Comparison of ENCODE assay signal across 8 mouse cellular contexts in the genomic region with DNA sequence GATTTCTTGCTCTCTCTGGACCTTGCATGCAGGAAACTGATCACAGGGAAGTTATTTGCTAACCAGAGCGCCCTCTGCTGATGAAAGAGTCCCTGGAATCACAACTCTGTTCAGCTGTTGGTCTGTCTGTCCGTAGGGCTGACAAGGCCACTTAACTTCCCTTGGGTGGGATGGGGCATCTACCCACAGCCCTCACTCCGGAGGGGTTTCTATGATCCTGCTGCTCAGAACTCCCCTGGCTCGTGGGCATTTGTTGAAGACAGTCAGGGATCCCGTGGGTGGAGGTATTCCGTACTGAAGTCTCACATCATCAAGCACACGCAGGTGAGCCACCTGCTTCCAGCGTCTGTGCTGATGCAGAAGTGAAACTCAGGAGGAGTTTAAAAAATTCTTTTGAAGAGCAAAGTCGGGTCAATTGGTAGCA. TPM values are rescaled to one million over a fixed set of nuclear protein-coding genes. Genes with fewer than 3 reads are reported as not detected.
DNase-seq lines count a peak whose midpoint lies in the region; ATAC-seq and TF ChIP-seq lines count a peak whose summit lies in the region.

No protein-coding gene starts in this region.

- ATAC-seq in liver, embryonic 11.5 days (replicated peaks; ENCODE audit: low FRiP score): no peak
- no peak for ATAC-seq in Patski
- ATAC-seq in hindbrain, embryonic 15.5 days (ENCODE audit: low FRiP score, low read depth): 0 out of 2 replicates have a peak, but pooled peaks have one; percentile 55
- ATAC-seq in limb, embryonic 11.5 days (ENCODE audit: insufficient number of reproducible peaks, low FRiP score, low TSS enrichment, low read depth): no peak

- DNase-seq in liver: peak; percentile 46
- no peak for DNase-seq in liver, embryonic 11.5 days (ENCODE audit: low spot score)
- no peak for DNase-seq in Patski (ENCODE audit: low read depth, low spot score)
- DNase-seq in cerebellum, postnatal 36 days: peak; percentile 13 to 39
- DNase-seq in limb, embryonic 11.5 days (ENCODE audit: low spot score): peak; percentile 79
- DNase-seq in right cerebral cortex, adult 2 months (ENCODE audit: low spot score in 2 of 2): peak; percentile 86 to 88
- DNase-seq in adipocyte (ENCODE audit: low spot score): no peak

- H3K4me2 ChIP-seq in liver, embryonic 11.5 days: no peak overlapping the region
- no peak overlapping the region for H3K4me2 ChIP-seq in hindbrain, embryonic 15.5 days
- H3K4me2 ChIP-seq in limb, embryonic 11.5 days (ENCODE audit: low read depth, severe bottlenecking): no peak overlapping the region

- WGBS in liver, embryonic 11.5 days: 35% methylated on average over 9 of the region's 9 CpGs
- 33% methylated on average over 9 of the region's 9 CpGs for WGBS in hindbrain, embryonic 15.5 days
- 33% methylated on average over 9 of the region's 9 CpGs for WGBS in limb, embryonic 11.5 days

- H3K9ac ChIP-seq in liver, embryonic 11.5 days (ENCODE audit: low read depth, low read length): no peak overlapping the region
- H3K9ac ChIP-seq in hindbrain, embryonic 15.5 days: no peak overlapping the region
- no peak overlapping the region for H3K9ac ChIP-seq in limb, embryonic 11.5 days (ENCODE audit: low read length)

- in situ Hi-C loops in Patski (cut with MboI; ENCODE audit: low pct_unique_long_range_greater_than_20kb): loop anchor here (5.0 to 10.0 kb wide), 3 partner anchors 74 to 731 kb away; no protein-coding TSS in a partner anchor

- H3K27ac ChIP-seq in liver, embryonic 11.5 days (ENCODE audit: low read depth, low read length): no peak overlapping the region
- no peak overlapping the region for H3K27ac ChIP-seq in hindbrain, embryonic 15.5 days (replicated peaks)
- H3K27ac ChIP-seq in limb, embryonic 11.5 days (replicated peaks; ENCODE audit: low read depth, low read length): no peak overlapping the region

- H3K9me3 ChIP-seq in liver, embryonic 11.5 days (ENCODE audit: control insufficient read depth, low read length): no peaks in the 10 kb centered on the region
- no peaks in the 10 kb centered on the region for H3K9me3 ChIP-seq in hindbrain, embryonic 15.5 days
- H3K9me3 ChIP-seq in limb, embryonic 11.5 days (ENCODE audit: control insufficient read depth, low read length): no peaks in the 10 kb centered on the region

- TF ChIP-seq CTCF in Patski (IDR thresholded peaks at IDR 0.05): peak; percentile 57

- CTCF ChIA-PET in Patski (lab: Charles Lee): interaction anchor here (0.9 to 1.4 kb wide), 2 partner anchors 9 to 73 kb away, joined by 3 to 5 read pairs; no protein-coding TSS in a partner anchor

- POLR2A ChIA-PET in Patski (lab: Charles Lee): no interaction called here

- no peak overlapping the region for H3K4me3 ChIP-seq in liver, embryonic 11.5 days (ENCODE audit: low read depth, low read length)
- no peak overlapping the region for H3K4me3 ChIP-seq in hindbrain, embryonic 15.5 days
- no peak overlapping the region for H3K4me3 ChIP-seq in limb, embryonic 11.5 days (ENCODE audit: low read depth, low read length)

- H3K36me3 ChIP-seq in liver, embryonic 11.5 days (ENCODE audit: control insufficient read depth, insufficient read depth, low read length): no peaks in the 10 kb centered on the region
- no peaks in the 10 kb centered on the region for H3K36me3 ChIP-seq in hindbrain, embryonic 15.5 days
- H3K36me3 ChIP-seq in limb, embryonic 11.5 days (ENCODE audit: control insufficient read depth, insufficient read depth, low read length): no peaks in the 10 kb centered on the region

- no peaks in the 10 kb centered on the region; the same call in 1 of the 2 replicates for H3K4me1 ChIP-seq in liver, embryonic 11.5 days (replicated peaks; ENCODE audit: control insufficient read depth, insufficient read depth, low read length)
- H3K4me1 ChIP-seq in hindbrain, embryonic 15.5 days (replicated peaks): peaks cover 6% of the 10 kb centered on the region; the same call in 1 of the 2 replicates
- H3K4me1 ChIP-seq in limb, embryonic 11.5 days (ENCODE audit: control insufficient read depth, insufficient read depth, low read length): no peaks in the 10 kb centered on the region

- peaks cover 17% of the 10 kb centered on the region; the same call in 1 of the 2 replicates for H3K27me3 ChIP-seq in liver, embryonic 11.5 days (replicated peaks; ENCODE audit: control insufficient read depth, insufficient read depth, low read length)
- no peaks in the 10 kb centered on the region for H3K27me3 ChIP-seq in Patski
- no peaks in the 10 kb centered on the region for H3K27me3 ChIP-seq in hindbrain, embryonic 15.5 days
- H3K27me3 ChIP-seq in limb, embryonic 11.5 days (ENCODE audit: control insufficient read depth, insufficient read depth, low read length): no peaks in the 10 kb centered on the region

RNA-seq across cellular contexts. Expression of gene Xylt1, which starts 4.9 kb away (rescaled TPM):
- 0.73 and 0.87 TPM in 2 replicates for polyA plus RNA-seq in liver, embryonic 11.5 days (2014; fragmentation: Nextera tagmentation; extraction: Ambion mirVana)
- polyA plus RNA-seq in Patski (2021): 20.1 TPM
- 3.5 and 4.0 TPM in 2 replicates for polyA plus RNA-seq in hindbrain, embryonic 15.5 days (2015; fragmentation: Nextera tagmentation; extraction: Ambion mirVana)
- 1.4 and 1.6 TPM in 2 replicates for polyA plus RNA-seq in limb, embryonic 11.5 days (2014; fragmentation: Nextera tagmentation; extraction: Ambion mirVana)

Comparison
In these comparisons a context has a peak if more than half of its experiments do, and no peak if none do; other contexts are left out.
1. DNase-seq: peak in liver (single experiment), cerebellum, postnatal 36 days (2 of 2), limb, embryonic 11.5 days (single experiment) and right cerebral cortex, adult 2 months (2 of 2); none in liver, embryonic 11.5 days (single experiment), Patski (single experiment) and adipocyte (single experiment).